Mouse (Mus musculus): ENCODE measurements around the gene 6430531B16Rik.

The 6430531B16Rik gene

GRCm38 (mm10) chr7:139970216-139970919 is 8.2 kb downstream of the 6430531B16Rik start:
- no peak for DNase-seq (ENCODE audit: low read depth)

- peak; percentile 41 for DNase-seq (ENCODE audit: low read depth)
Observed at GRCm38 (mm10) chr7:139969348-139970130, 9.0 kb downstream of the 6430531B16Rik start.

- no peak for DNase-seq (ENCODE audit: low read depth)
Observed at GRCm38 (mm10) chr7:139968428-139968827, 10.1 kb downstream of the 6430531B16Rik start.

- DNase-seq (ENCODE audit: low read depth), result no peak
Observed at GRCm38 (mm10) chr7:139967175-139967574, 11.4 kb downstream of the 6430531B16Rik start.

GRCm38 (mm10) chr7:139963814-139964213 is 14.7 kb downstream of the 6430531B16Rik start:
- DNase-seq (ENCODE audit: low read depth), result no peak

GRCm38 (mm10) chr7:139961141-139961540 is 17.4 kb downstream of the 6430531B16Rik start:
- DNase-seq (ENCODE audit: low read depth), result no peak

GRCm38 (mm10) chr7:139957958-139958357 is 20.6 kb downstream of the 6430531B16Rik start:
- DNase-seq (ENCODE audit: low read depth), result no peak

GRCm38 (mm10) chr7:139957437-139957836 is 21.1 kb downstream of the 6430531B16Rik start:
- no peak for DNase-seq (ENCODE audit: low read depth)

- no peak for DNase-seq (ENCODE audit: low read depth)
Observed at GRCm38 (mm10) chr7:139956658-139957057, 21.9 kb downstream of the 6430531B16Rik start.

- DNase-seq (ENCODE audit: low read depth), result peak; percentile 47
Observed at GRCm38 (mm10) chr7:139955505-139955904, 23.1 kb downstream of the 6430531B16Rik start.

- DNase-seq (ENCODE audit: low read depth), result no peak
Observed at GRCm38 (mm10) chr7:139951991-139952633, 26.4 kb downstream of the 6430531B16Rik start.

- DNase-seq (ENCODE audit: low read depth), result peak; percentile 31
Observed at GRCm38 (mm10) chr7:139951079-139951478, 27.5 kb downstream of the 6430531B16Rik start.

- DNase-seq (ENCODE audit: low read depth), result peak; percentile 53
Observed at GRCm38 (mm10) chr7:139950283-139950971, 28.1 kb downstream of the 6430531B16Rik start.

GRCm38 (mm10) chr7:139949893-139950282 is 28.7 kb downstream of the 6430531B16Rik start:
- peak; percentile 52 for DNase-seq (ENCODE audit: low read depth)

- DNase-seq (ENCODE audit: low read depth), result no peak
Observed at GRCm38 (mm10) chr7:139946032-139946431, 32.5 kb downstream of the 6430531B16Rik start.

- DNase-seq (ENCODE audit: low read depth), result no peak
Observed at GRCm38 (mm10) chr7:139945516-139945915, 33.0 kb downstream of the 6430531B16Rik start.

GRCm38 (mm10) chr7:139944291-139945240 is 34.0 kb downstream of the 6430531B16Rik start:
- DNase-seq (ENCODE audit: low read depth), result no peak

- no peak for DNase-seq (ENCODE audit: low read depth)
Observed at GRCm38 (mm10) chr7:139943674-139944281, 34.8 kb downstream of the 6430531B16Rik start, which contains the start of gene Utf1. Gene Utf1 (plus strand): TSS chr7:139943789.

- DNase-seq (ENCODE audit: low read depth), result no peak
Observed at GRCm38 (mm10) chr7:139940476-139941209, 37.9 kb downstream of the 6430531B16Rik start.

- DNase-seq (ENCODE audit: low read depth), result no peak
Observed at GRCm38 (mm10) chr7:139937810-139938209, 40.7 kb downstream of the 6430531B16Rik start.

All from c-Kit-positive CD71-positive TER-119-negative erythroid progenitor cells, embryonic 14.5 days (primary cell).